Mouse (Mus musculus) kidney, postnatal 0 days (tissue): ENCODE measurements around the gene Nap1l1. TPM values are rescaled to one million over a fixed set of nuclear protein-coding genes. Genes with fewer than 3 reads are reported as not detected.

ENCODE experiments used
- ATAC-seq: fragments of 200-750 bp; cut with Nextera tagmentation; replicated peaks from 2 replicates; pipeline ENCODE4 v1.8.0; 2017; ENCODE audit warnings: low read depth, moderate number of reproducible peaks, moderate TSS enrichment, moderate library complexity; ENCODE audit not compliant: low FRiP score
- DNase-seq: peaks from one replicate; pipeline ENCODE4 v3.0.0-alpha.2; 2016; ENCODE audit warnings: low spot score
- H3K27ac ChIP-seq: fragments of 300-500 bp; sonication (generic); 2 replicates; pipeline ENCODE4 v1.5.1; 2014; ENCODE audit warnings: mild to moderate bottlenecking
- H3K27me3 ChIP-seq: fragments of 300-500 bp; sonication (generic); 2 replicates; pipeline ENCODE4 v1.6.1; 2014; ENCODE audit warnings: low read length, mixed read lengths; ENCODE audit not compliant: insufficient read depth
- H3K36me3 ChIP-seq: fragments of 300-500 bp; sonication (generic); 2 replicates; pipeline ENCODE4 v1.6.1; 2014; ENCODE audit warnings: low read length, mixed read lengths; ENCODE audit not compliant: insufficient read depth
- H3K4me1 ChIP-seq: fragments of 300-500 bp; sonication (generic); replicated peaks from 2 replicates; pipeline ENCODE4 v1.6.1; 2014; ENCODE audit warnings: antibody characterized with exemption, low read length, mixed read lengths; ENCODE audit not compliant: insufficient read depth
- H3K4me2 ChIP-seq: fragments of 300-500 bp; sonication (generic); 2 replicates; pipeline ENCODE4 v1.6.1; 2014; ENCODE audit warnings: mild to moderate bottlenecking, low read length, moderate library complexity, mixed read lengths
- H3K4me3 ChIP-seq: fragments of 300-500 bp; sonication (generic); replicated peaks from 2 replicates; pipeline ENCODE4 v1.5.1; 2014; ENCODE audit warnings: low read depth, low read length
- H3K9ac ChIP-seq: fragments of 300-500 bp; sonication (generic); 2 replicates; pipeline ENCODE4 v1.6.1; 2014; ENCODE audit warnings: low read depth, low read length
- H3K9me3 ChIP-seq: fragments of 300-500 bp; sonication (generic); replicated peaks from 2 replicates; pipeline ENCODE4 v1.6.1; 2016; ENCODE audit warnings: low read length, inconsistent platforms, mixed read lengths
- CTCF ChIP-seq: IDR thresholded peaks from 2 replicates; pipeline ENCODE4 v1.5.1; 2016; ENCODE audit warnings: antibody characterized with exemption, low read depth, mild to moderate bottlenecking, moderate library complexity
- WGBS: fragments of 180-500 bp; shearing (Covaris S2); extraction: QIAGEN DNeasy Blood & Tissue Kit; methylation state at CpG from one replicate; pipeline ENCODE4 v1.1.7; 2014; 5-methylcytosine and 5-hydroxymethylcytosine counted together
- polyA plus RNA-seq: library from polyadenylated mRNA; unstranded; fragments of >200 nt; fragmentation: Nextera tagmentation; extraction: Ambion mirVana; gene quantifications from 2 replicates; pipeline ENCODE4 v1.2.1, GENCODE M21; 2015

Gene Nap1l1
- polyA plus RNA-seq, 1 experiment from 2014 or later, result 171 TPM

GRCm38 (mm10) chr10:111527613-111528012 is 54.6 kb downstream of the Nap1l1 start:
- DNase-seq (no peak), ATAC-seq (no peak)
- Histone ChIP-seq H3K9ac (no peak overlapping the region), H3K4me2 (no peak overlapping the region), H3K9me3 (no peaks in the 10 kb centered on the region), H3K27ac (no peak overlapping the region), H3K36me3 (no peaks in the 10 kb centered on the region), H3K4me3 (no peak overlapping the region), H3K27me3 (no peaks in the 10 kb centered on the region), H3K4me1 (no peaks in the 10 kb centered on the region)
- TF ChIP-seq CTCF, result no peak
- 88% methylated on average over 7 of the region's 7 CpGs for WGBS

- no peaks in the 10 kb centered on the region for H3K36me3 ChIP-seq
- ATAC-seq (0 out of 2 replicates have a peak, but pooled peaks have one; percentile 33), DNase-seq (peak; percentile 31)
- no peaks in the 10 kb centered on the region for H3K27me3 ChIP-seq
- TF ChIP-seq CTCF, result no peak
- no peak overlapping the region for H3K27ac ChIP-seq
- WGBS, result 35% methylated on average over 4 of the region's 4 CpGs
- H3K4me1 ChIP-seq, result no peaks in the 10 kb centered on the region
- H3K9ac ChIP-seq, result no peak overlapping the region
- H3K9me3 ChIP-seq, result no peaks in the 10 kb centered on the region
- H3K4me3 ChIP-seq, result no peak overlapping the region
- no peak overlapping the region for H3K4me2 ChIP-seq
Observed at GRCm38 (mm10) chr10:111528283-111528682, 55.3 kb downstream of the Nap1l1 start.

GRCm38 (mm10) chr10:111530398-111530797 is 57.4 kb downstream of the Nap1l1 start:
- Histone ChIP-seq H3K36me3 (no peaks in the 10 kb centered on the region), H3K4me1 (no peaks in the 10 kb centered on the region), H3K27me3 (no peaks in the 10 kb centered on the region), H3K27ac (no peak overlapping the region), H3K4me2 (no peak overlapping the region), H3K9me3 (no peaks in the 10 kb centered on the region), H3K9ac (no peak overlapping the region), H3K4me3 (no peak overlapping the region)
- no peak for TF ChIP-seq CTCF
- 71% methylated on average over 7 of the region's 7 CpGs for WGBS
- ATAC-seq, result no peak
- no peak for DNase-seq

GRCm38 (mm10) chr10:111534691-111535090 is 61.7 kb downstream of the Nap1l1 start:
- TF ChIP-seq CTCF, result no peak
- no peak for ATAC-seq
- WGBS, result 73% methylated on average over 8 of the region's 8 CpGs
- Histone ChIP-seq H3K27ac (no peak overlapping the region), H3K4me2 (no peak overlapping the region), H3K9me3 (no peaks in the 10 kb centered on the region), H3K4me1 (peaks cover 7% of the 10 kb centered on the region), H3K4me3 (no peak overlapping the region), H3K9ac (no peak overlapping the region), H3K36me3 (no peaks in the 10 kb centered on the region), H3K27me3 (no peaks in the 10 kb centered on the region)
- DNase-seq, result peak; percentile 20

- H3K4me1 ChIP-seq, result peaks cover 13% of the 10 kb centered on the region
- no peak for TF ChIP-seq CTCF
- H3K27me3 ChIP-seq, result no peaks in the 10 kb centered on the region
- H3K4me3 ChIP-seq, result no peak overlapping the region
- DNase-seq (no peak), ATAC-seq (no peak)
- H3K9me3 ChIP-seq, result no peaks in the 10 kb centered on the region
- peak overlapping the region; percentile 34 for H3K4me2 ChIP-seq
- 0 out of 2 replicates have a peak overlapping the region, but pooled peaks have one; percentile 24 for H3K9ac ChIP-seq
- 59% methylated on average over 19 of the region's 19 CpGs for WGBS
- H3K36me3 ChIP-seq, result no peaks in the 10 kb centered on the region
- H3K27ac ChIP-seq, result no peak overlapping the region
Observed at GRCm38 (mm10) chr10:111537410-111537809, 64.4 kb downstream of the Nap1l1 start.

GRCm38 (mm10) chr10:111539724-111540324 is 66.8 kb downstream of the Nap1l1 start:
- no peak overlapping the region for H3K9ac ChIP-seq

More at GRCm38 (mm10) chr10:111539724-111540324, 66.8 kb downstream of the Nap1l1 start:
- Histone ChIP-seq H3K9me3 (no peaks in the 10 kb centered on the region), H3K4me1 (peaks cover 17% of the 10 kb centered on the region), H3K27ac (peak overlapping the region; percentile 20), H3K36me3 (no peaks in the 10 kb centered on the region), H3K4me2 (peak overlapping the region; percentile 13; the same call in 1 of the 2 replicates), H3K27me3 (no peaks in the 10 kb centered on the region), H3K4me3 (no peak overlapping the region)
- peak; percentile 69; the same call in 1 of the 2 replicates for ATAC-seq
- 9% methylated on average over 9 of the region's 9 CpGs for WGBS
- no peak for TF ChIP-seq CTCF
- peak; percentile 86 for DNase-seq
